Mouse (Mus musculus) MEL (cell line): ENCODE results near the gene Gstt2.

Experiments used
- CTCF ChIP-seq, 3 experiments: IDR thresholded peaks in 2 of 3; conservative IDR thresholded peaks in 1 of 3; 2 replicates each; pipeline ENCODE4 v1.5.1; 2011 to 2012; ENCODE audit warnings: low read length in 3 of 3, low read depth in 2 of 3, mild to moderate bottlenecking in 2 of 3, improper control_type of control experiment in 1 of 3, inconsistent platforms in 1 of 3, mixed read lengths in 1 of 3, moderate library complexity in 1 of 3; ENCODE audit not compliant: control insufficient read depth in 1 of 3, insufficient read depth in 1 of 3, poor library complexity in 1 of 3, severe bottlenecking in 1 of 3
- ELF1 ChIP-seq: IDR thresholded peaks from 2 replicates; pipeline ENCODE4 v1.6.1; 2014; ENCODE audit warnings: low read depth, mild to moderate bottlenecking, inconsistent platforms, low read length, improper control_type of control experiment, moderate library complexity
- MXI1 ChIP-seq: IDR thresholded peaks from 2 replicates; pipeline ENCODE4 v1.6.1; 2011; ENCODE audit warnings: mild to moderate bottlenecking, low read depth, low read length, improper control_type of control experiment
- POLR2A ChIP-seq, 2 experiments: IDR thresholded peaks; 2 replicates each; pipeline ENCODE4 v1.6.1; 2011 to 2012; ENCODE audit warnings: low read length in 2 of 2, mild to moderate bottlenecking in 2 of 2, control low read depth in 1 of 2, improper control_type of control experiment in 1 of 2, low read depth in 1 of 2, moderate library complexity in 1 of 2; ENCODE audit not compliant: control insufficient read depth in 1 of 2, insufficient read depth in 1 of 2, poor library complexity in 1 of 2
- POLR2AphosphoS2 ChIP-seq: IDR thresholded peaks from 2 replicates; pipeline ENCODE4 v1.6.1; 2011; ENCODE audit warnings: low read length, improper control_type of control experiment
- USF1 ChIP-seq: IDR thresholded peaks from 2 replicates; pipeline ENCODE4 v1.6.1; 2014; ENCODE audit warnings: low read depth, mild to moderate bottlenecking, inconsistent platforms, low read length, improper control_type of control experiment, moderate library complexity
- ZC3H11A ChIP-seq: IDR thresholded peaks from 2 replicates; pipeline ENCODE4 v1.6.1; 2012; ENCODE audit warnings: low read depth, mild to moderate bottlenecking, inconsistent platforms, low read length, improper control_type of control experiment
- ZKSCAN1 ChIP-seq: IDR thresholded peaks from 2 replicates; pipeline ENCODE4 v1.6.1; 2012; ENCODE audit warnings: low read depth, mild to moderate bottlenecking, inconsistent platforms, low read length, improper control_type of control experiment, moderate library complexity

GRCm38 (mm10) chr10:75851681-75852080, 14.5 kb upstream of the Gstt2 start:
- no peak for TF ChIP-seq POLR2A (IDR thresholded peaks at IDR 0.05; ENCODE audit: control insufficient read depth in 1 of 2, insufficient read depth in 1 of 2, low read depth in 1 of 2, low read length in 2 of 2, poor library complexity in 1 of 2)
- no peak for TF ChIP-seq ELF1
- no peak for TF ChIP-seq ZKSCAN1
- no peak for TF ChIP-seq USF1
- TF ChIP-seq POLR2AphosphoS2 = no peak
- TF ChIP-seq MXI1 = no peak
- TF ChIP-seq ZC3H11A = no peak
- TF ChIP-seq CTCF (IDR thresholded peaks at IDR 0.05 in 2 of 3, conservative IDR thresholded peaks at IDR 0.05 in 1 of 3; ENCODE audit: control insufficient read depth in 1 of 3, insufficient read depth in 1 of 3, low read depth in 2 of 3, low read length in 3 of 3, poor library complexity in 1 of 3, severe bottlenecking in 1 of 3) = no peak
